Mouse (Mus musculus): ENCODE data around the gene Pik3r1. TPM values are rescaled to one million over a fixed set of nuclear protein-coding genes. Genes with fewer than 3 reads are reported as not detected.

The Pik3r1 gene
- total RNA-seq, 1 experiment from 2014 or later = 284 TPM

- no peak for ATAC-seq (replicated peaks; ENCODE audit: insufficient number of reproducible peaks, low FRiP score, low TSS enrichment, poor library complexity, severe bottlenecking)
Observed at GRCm38 (mm10) chr13:101641632-101642031, 126.4 kb downstream of the Pik3r1 start.

- no peak for ATAC-seq (replicated peaks; ENCODE audit: insufficient number of reproducible peaks, low FRiP score, low TSS enrichment, poor library complexity, severe bottlenecking)
Observed at GRCm38 (mm10) chr13:101635837-101636236, 132.2 kb downstream of the Pik3r1 start.

DNA sequence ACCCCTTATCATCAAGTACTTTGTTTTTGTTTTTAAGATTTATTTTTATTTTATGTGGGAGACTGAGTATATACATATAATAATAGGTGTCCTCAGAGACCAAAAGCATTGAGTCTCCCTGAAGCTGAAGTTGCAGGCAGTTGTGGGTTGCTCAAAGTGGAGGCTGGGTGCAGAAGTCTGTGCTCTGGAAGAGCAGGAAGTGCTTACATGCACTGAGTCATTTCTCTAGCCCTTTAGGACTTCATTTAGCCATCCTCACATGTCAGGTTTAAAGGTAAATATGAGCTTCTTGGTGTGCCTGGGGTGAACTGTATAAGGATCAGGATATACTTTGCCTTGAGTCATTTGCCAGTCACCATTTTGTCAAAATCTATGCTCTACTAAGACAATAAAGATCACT, 133.6 kb downstream of the Pik3r1 start:
- ATAC-seq (replicated peaks; ENCODE audit: insufficient number of reproducible peaks, low FRiP score, low TSS enrichment, poor library complexity, severe bottlenecking) = no peak

GRCm38 (mm10) chr13:101633620-101634019, 134.4 kb downstream of the Pik3r1 start:
- ATAC-seq (replicated peaks; ENCODE audit: insufficient number of reproducible peaks, low FRiP score, low TSS enrichment, poor library complexity, severe bottlenecking) = no peak

DNA sequence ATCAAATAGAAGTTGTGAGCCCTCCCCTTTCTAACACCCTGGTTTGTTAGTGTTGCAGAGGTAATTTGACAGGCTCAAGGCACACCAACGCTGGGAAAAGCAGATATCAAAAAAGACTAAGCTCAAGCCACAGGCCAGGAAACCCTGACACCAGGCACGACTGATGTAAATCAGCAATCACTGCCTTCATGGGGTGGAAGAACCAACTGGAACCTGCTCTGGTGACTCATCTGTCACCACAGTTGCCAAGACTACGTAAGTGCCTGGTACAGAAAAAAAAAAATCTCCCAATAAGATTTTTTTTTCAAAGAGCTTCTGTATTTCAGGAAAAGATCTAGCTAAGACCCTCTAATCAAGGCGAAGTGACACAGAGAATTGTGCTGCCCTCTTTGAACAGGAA, 135.2 kb downstream of the Pik3r1 start:
- no peak for ATAC-seq (replicated peaks; ENCODE audit: insufficient number of reproducible peaks, low FRiP score, low TSS enrichment, poor library complexity, severe bottlenecking)

DNA sequence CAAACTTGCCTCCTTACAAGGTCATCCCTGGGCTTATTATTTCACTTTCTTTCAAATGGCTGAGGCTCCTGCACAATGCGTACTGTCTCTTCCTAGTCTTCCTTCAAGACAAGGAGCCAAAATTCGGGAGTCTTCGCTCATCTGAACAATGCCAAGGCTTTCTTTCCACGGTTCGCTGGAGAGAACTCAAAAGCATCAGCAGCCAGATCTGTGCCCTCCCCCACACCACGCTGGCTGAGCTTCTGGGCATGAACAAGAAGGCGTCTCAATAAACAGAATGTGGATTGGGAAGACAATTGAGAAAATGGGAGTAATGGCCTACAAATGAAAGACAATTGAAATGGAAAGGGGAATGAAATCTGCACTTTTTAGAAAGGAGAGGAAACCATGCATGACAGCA, 136.5 kb downstream of the Pik3r1 start:
- ATAC-seq (replicated peaks; ENCODE audit: insufficient number of reproducible peaks, low FRiP score, low TSS enrichment, poor library complexity, severe bottlenecking) = no peak

Data from monocyte, adult 5-6 weeks (primary cell).